Mouse (Mus musculus) myocyte (in vitro differentiated cells): ENCODE data around the gene Rbm18. TPM values are rescaled to one million over a fixed set of nuclear protein-coding genes. Genes with fewer than 3 reads are reported as not detected.

Experiments used
- H3K27me3 ChIP-seq: one replicate; pipeline ENCODE4 v1.6.1; 2011; ENCODE audit not compliant: control insufficient read depth, insufficient read depth, insufficient read length
- H3K36me3 ChIP-seq: one replicate; pipeline ENCODE4 v1.6.1; 2011; ENCODE audit not compliant: control insufficient read depth, insufficient read depth
- H3K4me2 ChIP-seq: one replicate; pipeline ENCODE4 v1.6.1; 2011; ENCODE audit warnings: low read depth, control low read depth
- H3K4me3 ChIP-seq: one replicate; pipeline ENCODE4 v1.5.1; 2011; ENCODE audit warnings: mild to moderate bottlenecking, control low read depth, moderate library complexity
- H3K79me2 ChIP-seq: one replicate; pipeline ENCODE4 v1.6.1; 2011; ENCODE audit not compliant: control insufficient read depth, insufficient read depth
- H3ac ChIP-seq: one replicate; pipeline ENCODE4 v1.6.1; 2011; ENCODE audit not compliant: control insufficient read depth, insufficient read length
- CEBPB ChIP-seq: IDR thresholded peaks from 2 replicates; pipeline ENCODE4 v1.6.1; 2011; ENCODE audit warnings: mild to moderate bottlenecking, moderate library complexity; ENCODE audit not compliant: poor library complexity, insufficient read depth, severe bottlenecking
- E2F4 ChIP-seq: IDR thresholded peaks from one replicate; pipeline ENCODE4 v1.6.1; 2011; ENCODE audit warnings: mild to moderate bottlenecking, control low read depth, moderate library complexity; ENCODE audit not compliant: insufficient read depth
- MAX ChIP-seq: IDR thresholded peaks from one replicate; pipeline ENCODE4 v1.6.1; 2011; ENCODE audit warnings: low read depth, mild to moderate bottlenecking, control low read depth
- MYOD1 ChIP-seq, 3 experiments: IDR thresholded peaks; one replicate each; pipeline ENCODE4 v1.6.1; 2011; ENCODE audit warnings: control low read depth in 2 of 3, low read depth in 2 of 3, mild to moderate bottlenecking in 2 of 3, moderate library complexity in 1 of 3; ENCODE audit not compliant: insufficient read length in 2 of 3, control insufficient read depth in 1 of 3
- MYOG ChIP-seq, 3 experiments: IDR thresholded peaks; one replicate each; pipeline ENCODE4 v1.6.1; 2011; ENCODE audit warnings: control low read depth in 2 of 3, low read depth in 2 of 3, mild to moderate bottlenecking in 2 of 3; ENCODE audit not compliant: insufficient read length in 2 of 3, control insufficient read depth in 1 of 3, insufficient read depth in 1 of 3
- POLR2A ChIP-seq: IDR thresholded peaks from one replicate; pipeline ENCODE4 v1.6.1; 2011; ENCODE audit warnings: low read depth, mild to moderate bottlenecking, control low read depth, moderate library complexity; ENCODE audit not compliant: insufficient read length
- POLR2AphosphoS2 ChIP-seq: IDR thresholded peaks from one replicate; pipeline ENCODE4 v1.6.1; 2011; ENCODE audit warnings: low read depth, control low read depth; ENCODE audit not compliant: insufficient read length
- REST ChIP-seq: IDR thresholded peaks from one replicate; pipeline ENCODE4 v1.6.1; 2011; ENCODE audit warnings: mild to moderate bottlenecking, control low read depth, moderate library complexity; ENCODE audit not compliant: insufficient read depth, insufficient read length
- SRF ChIP-seq: IDR thresholded peaks from one replicate; pipeline ENCODE4 v1.6.1; 2011; ENCODE audit warnings: low read depth; ENCODE audit not compliant: control insufficient read depth, insufficient read length
- TCF12 ChIP-seq: IDR thresholded peaks from one replicate; pipeline ENCODE4 v1.6.1; 2011; ENCODE audit warnings: mild to moderate bottlenecking, control low read depth; ENCODE audit not compliant: poor library complexity, insufficient read depth, severe bottlenecking
- TCF3 ChIP-seq: IDR thresholded peaks from one replicate; pipeline ENCODE4 v1.6.1; 2011; ENCODE audit warnings: low read depth, control low read depth; ENCODE audit not compliant: insufficient read length
- USF1 ChIP-seq: IDR thresholded peaks from one replicate; pipeline ENCODE4 v1.6.1; 2011; ENCODE audit warnings: low read depth, mild to moderate bottlenecking, control low read depth, moderate library complexity
- polyA plus RNA-seq: library from polyadenylated mRNA; unstranded; fragments of >200 nt; fragmentation: generic; extraction: Trizol; gene quantifications from one replicate; pipeline ENCODE4 v1.2.1, GENCODE M21; 2012; ENCODE audit warnings: missing spikeins

Rbm18 gene
- polyA plus RNA-seq, 1 experiment: 30.2 TPM

GRCm38 (mm10) chr2:36067132-36067531, 69.4 kb downstream of the Rbm18 start:
- Histone ChIP-seq H3ac (no peak overlapping the region), H3K4me2 (no peak overlapping the region), H3K36me3 (no peaks in the 10 kb centered on the region), H3K27me3 (peaks cover 26% of the 10 kb centered on the region), H3K79me2 (no peaks in the 10 kb centered on the region), H3K4me3 (no peak overlapping the region)
- TF ChIP-seq MAX: no peak
- TF ChIP-seq REST: no peak
- no peak for TF ChIP-seq CEBPB
- TF ChIP-seq MYOG (IDR thresholded peaks at IDR 0.05; ENCODE audit: control insufficient read depth in 1 of 3, insufficient read depth in 1 of 3, insufficient read length in 2 of 3, low read depth in 2 of 3): no peak
- TF ChIP-seq E2F4: no peak
- TF ChIP-seq POLR2A: no peak
- no peak for TF ChIP-seq MYOD1 (IDR thresholded peaks at IDR 0.05; ENCODE audit: control insufficient read depth in 1 of 3, insufficient read length in 2 of 3, low read depth in 2 of 3)
- TF ChIP-seq POLR2AphosphoS2: no peak
- no peak for TF ChIP-seq USF1
- no peak for TF ChIP-seq SRF
- TF ChIP-seq TCF3: no peak
- no peak for TF ChIP-seq TCF12

Other genes with a start within 250 kb of the Rbm18 start
- 9.8 TPM for gene Ttll11, start 156.9 kb downstream of the Rbm18 start, polyA plus RNA-seq
- 299 TPM for gene Ndufa8, start 87.4 kb downstream of the Rbm18 start, polyA plus RNA-seq
- gene Morn5, start 87.3 kb downstream of the Rbm18 start, polyA plus RNA-seq: 0.16 TPM
- 1.1 TPM for gene Lhx6, start 31.4 kb downstream of the Rbm18 start, polyA plus RNA-seq
- gene Mrrf, start 384 bp downstream of the Rbm18 start, polyA plus RNA-seq: 40.9 TPM
- gene Ptgs1, start 93.7 kb upstream of the Rbm18 start, polyA plus RNA-seq: 122 TPM
- gene Olfr338, start 236.7 kb upstream of the Rbm18 start, polyA plus RNA-seq: not detected